Mouse (Mus musculus): ENCODE results near the gene Ccn2. TPM values are rescaled to one million over a fixed set of nuclear protein-coding genes. Genes with fewer than 3 reads are reported as not detected.

Ccn2 gene
- polyA plus RNA-seq, 1 experiment from 2014 or later = 1.3 TPM

DNA sequence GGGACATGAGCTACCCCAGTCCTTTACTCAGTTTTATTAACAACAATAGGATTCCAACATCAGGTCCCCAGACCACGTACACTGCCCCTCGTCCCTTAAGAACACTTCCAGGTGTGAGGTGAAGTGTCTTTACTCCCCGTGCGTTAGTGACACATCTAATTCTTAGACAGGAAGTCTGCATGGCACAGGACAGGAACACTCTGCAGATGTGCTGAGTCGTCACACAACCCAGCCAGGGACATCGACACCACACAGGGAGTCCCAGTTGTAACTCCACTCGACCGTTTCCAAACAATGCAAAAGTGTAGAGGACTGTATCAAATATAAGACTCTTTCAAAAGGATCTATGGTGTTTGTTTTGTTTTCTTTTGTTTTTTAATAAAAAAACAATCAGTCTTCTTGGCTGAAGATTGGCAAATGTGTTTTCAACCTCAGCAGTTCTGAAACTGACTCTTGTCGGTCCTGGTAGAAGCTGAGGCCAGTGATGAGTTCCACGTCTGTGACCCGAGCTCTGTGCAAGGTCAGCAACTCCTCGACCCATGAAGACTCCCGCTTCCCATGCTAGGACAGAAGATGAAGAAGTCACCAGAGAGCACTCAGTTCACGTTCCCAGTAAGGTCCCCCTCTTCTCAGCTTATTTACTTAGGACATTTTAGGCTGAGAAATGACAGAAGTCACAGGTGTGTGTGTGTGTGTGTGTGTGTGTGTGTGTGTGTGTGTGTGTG is 46.3 kb downstream of the Ccn2 start:
- TF ChIP-seq CTCF (IDR thresholded peaks at IDR 0.05; ENCODE audit: low read depth) = no peak
- TF ChIP-seq EP300 (IDR thresholded peaks at IDR 0.05; ENCODE audit: low read depth) = no peak
- Histone ChIP-seq H3K9ac (replicated peaks) (no peak overlapping the region), H3K4me3 (ENCODE audit: low read depth, low read length) (no peak overlapping the region), H3K36me3 (replicated peaks; ENCODE audit: insufficient read depth, low read length) (no peaks in the 10 kb centered on the region; the same call in 1 of the 2 replicates), H3K4me2 (ENCODE audit: low read depth, low read length) (no peak overlapping the region), H3K9me3 (ENCODE audit: low read length) (no peaks in the 10 kb centered on the region), H3K27me3 (ENCODE audit: insufficient read depth, low read length) (no peaks in the 10 kb centered on the region), H3K4me1 (ENCODE audit: insufficient read depth) (peaks cover 15% of the 10 kb centered on the region), H3K27ac (ENCODE audit: low read depth) (no peak overlapping the region)
- no peak for DNase-seq
- WGBS (ENCODE audit: insufficient replicate concordance) = 38% methylated on average over 14 of the region's 14 CpGs
- peak; percentile 46; the same call in 1 of the 2 replicates for ATAC-seq

DNA sequence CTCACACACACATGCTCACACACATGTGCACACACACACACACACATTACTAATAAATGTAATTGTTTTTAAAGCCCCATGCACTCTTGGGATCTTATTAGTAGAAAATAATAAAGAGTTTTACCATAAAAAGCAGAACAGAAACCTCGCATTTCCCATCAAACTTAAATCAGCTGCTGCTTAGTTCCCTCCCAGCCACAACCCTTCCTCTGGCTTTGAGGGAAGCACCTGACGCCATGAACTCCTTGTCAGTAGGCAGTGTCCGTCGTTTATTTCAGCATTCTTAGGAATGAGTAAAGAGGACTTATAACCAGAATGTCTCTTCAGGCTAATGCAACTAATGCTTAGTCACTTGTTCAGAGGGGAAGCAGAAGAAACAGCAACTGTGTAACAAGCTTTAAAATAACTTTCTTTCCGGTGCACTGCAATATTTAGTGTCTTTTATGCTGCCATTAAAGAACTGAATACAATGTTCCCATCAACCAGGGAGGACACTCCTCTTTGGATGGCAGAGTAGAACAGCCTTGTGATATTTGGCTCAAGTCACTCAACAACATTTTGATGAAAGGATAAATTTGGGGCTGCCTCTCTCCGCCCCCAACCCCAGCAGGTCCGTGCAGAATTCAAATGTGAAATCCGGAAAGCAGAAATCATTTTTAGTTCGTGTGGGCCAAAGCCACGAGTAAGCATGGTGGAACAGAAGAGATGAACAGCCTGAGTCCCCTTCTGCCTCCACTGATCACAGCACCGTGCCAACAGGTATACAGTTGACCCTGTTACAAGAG is 47.7 kb downstream of the Ccn2 start:
- no peaks in the 10 kb centered on the region; the same call in 1 of the 2 replicates for H3K36me3 ChIP-seq (replicated peaks; ENCODE audit: insufficient read depth, low read length)
- no peak for DNase-seq
- TF ChIP-seq CTCF (IDR thresholded peaks at IDR 0.05; ENCODE audit: low read depth) (no peak), EP300 (IDR thresholded peaks at IDR 0.05; ENCODE audit: low read depth) (no peak)
- WGBS (ENCODE audit: insufficient replicate concordance) = 53% methylated on average over 11 of the region's 11 CpGs
- no peak overlapping the region for H3K4me3 ChIP-seq (ENCODE audit: low read depth, low read length)
- H3K9ac ChIP-seq (replicated peaks) = no peak overlapping the region
- no peak overlapping the region for H3K4me2 ChIP-seq (ENCODE audit: low read depth, low read length)
- peaks cover 8% of the 10 kb centered on the region for H3K4me1 ChIP-seq (ENCODE audit: insufficient read depth)
- H3K27me3 ChIP-seq (ENCODE audit: insufficient read depth, low read length) = no peaks in the 10 kb centered on the region
- no peak for ATAC-seq
- H3K9me3 ChIP-seq (ENCODE audit: low read length) = no peaks in the 10 kb centered on the region
- no peak overlapping the region for H3K27ac ChIP-seq (ENCODE audit: low read depth)

DNA sequence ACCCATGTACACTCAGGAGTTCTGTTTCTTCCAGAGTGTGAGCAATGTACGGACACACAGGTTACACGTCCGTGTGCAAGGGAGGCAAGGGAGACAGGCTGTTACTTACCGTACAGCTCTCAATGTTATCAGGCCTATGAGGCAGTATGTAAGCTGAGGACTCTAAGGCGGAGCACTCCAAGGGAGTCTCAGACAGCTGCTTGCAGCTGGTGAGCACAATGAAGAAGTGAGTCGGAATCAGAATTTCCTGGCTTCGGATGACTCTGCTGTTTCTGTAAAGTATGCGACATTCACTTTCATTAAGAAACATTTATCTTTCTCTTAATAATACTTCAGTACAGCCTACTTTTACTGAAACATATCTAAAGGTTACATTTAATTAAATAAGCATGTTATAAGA is 49.9 kb downstream of the Ccn2 start:
- 82% methylated on average over 8 of the region's 8 CpGs for WGBS (ENCODE audit: insufficient replicate concordance)
- DNase-seq (no peak), ATAC-seq (no peak)
- Histone ChIP-seq H3K4me3 (ENCODE audit: low read depth, low read length) (no peak overlapping the region), H3K9ac (replicated peaks) (no peak overlapping the region), H3K9me3 (ENCODE audit: low read length) (no peaks in the 10 kb centered on the region), H3K4me2 (ENCODE audit: low read depth, low read length) (no peak overlapping the region), H3K27me3 (ENCODE audit: insufficient read depth, low read length) (no peaks in the 10 kb centered on the region), H3K36me3 (replicated peaks; ENCODE audit: insufficient read depth, low read length) (peaks cover 2% of the 10 kb centered on the region; the same call in 1 of the 2 replicates), H3K4me1 (ENCODE audit: insufficient read depth) (no peaks in the 10 kb centered on the region), H3K27ac (ENCODE audit: low read depth) (no peak overlapping the region)
- TF ChIP-seq CTCF (IDR thresholded peaks at IDR 0.05; ENCODE audit: low read depth) = no peak
- TF ChIP-seq EP300 (IDR thresholded peaks at IDR 0.05; ENCODE audit: low read depth) = no peak

Other genes with a start within 250 kb of the Ccn2 start
- 2.9 TPM in 2 replicates for gene Enpp1, start 116.7 kb downstream of the Ccn2 start, polyA plus RNA-seq (2015; fragmentation: Nextera tagmentation; extraction: Ambion mirVana)
- 4.9 and 5.2 TPM in 2 replicates for gene Enpp3, start 247.4 kb downstream of the Ccn2 start, polyA plus RNA-seq (2015; fragmentation: Nextera tagmentation; extraction: Ambion mirVana)